In the genomic region with DNA sequence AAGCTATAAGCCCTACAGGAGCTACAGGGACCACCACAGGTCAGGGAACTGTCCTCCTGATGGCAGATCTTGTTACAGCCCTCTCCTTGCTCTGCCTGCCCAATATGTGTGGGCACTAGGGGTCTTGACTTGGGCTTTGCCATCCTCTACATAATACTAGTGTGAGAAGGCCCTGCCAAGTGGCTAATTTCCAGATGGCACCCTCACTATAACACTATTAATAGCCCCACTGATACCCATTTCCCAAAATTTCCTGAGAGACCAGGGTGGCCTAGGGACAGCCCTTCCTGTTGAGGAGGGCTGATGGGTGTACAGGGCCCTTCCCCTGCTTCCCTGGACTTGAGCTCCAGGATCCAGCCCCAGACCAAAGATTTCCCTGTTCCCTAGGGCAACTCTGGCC, we compare ENCODE assay signal across 32 mouse cellular contexts. TPM values are rescaled to one million over a fixed set of nuclear protein-coding genes. Genes with fewer than 3 reads are reported as not detected.
A peak's percentile ranks its signal among the peaks of the same experiment; 100 is the strongest.
DNase-seq lines count a peak whose midpoint lies in the region; ATAC-seq and TF ChIP-seq lines count a peak whose summit lies in the region.
"Had no signal": no experiment of that assay in that cellular context is flagged by ENCODE, and none has a peak within 500 bp of the region (broad histone marks: within the 10 kb centered on the region; RNA-seq: fewer than 3 reads in every experiment).

No protein-coding gene starts in this region.

- H3K9me3 ChIP-seq in megakaryocyte, embryonic 14.5 days = no peaks in the 10 kb centered on the region
- peaks cover 7% of the 10 kb centered on the region for H3K9me3 ChIP-seq in limb, embryonic 13.5 days
- H3K9me3 ChIP-seq: embryonic facial prominence, embryonic 15.5 days; forebrain, embryonic 13.5 days; hindbrain, embryonic 13.5 days; liver, embryonic 12.5 days; midbrain, embryonic 10.5 days; midbrain, embryonic 15.5 days; neural tube, embryonic 15.5 days; stomach, embryonic 15.5 days had no signal

- no peak for TF ChIP-seq CTCF in gastrocnemius, adult 2 months (IDR thresholded peaks at IDR 0.05)

- no peak for ATAC-seq in megakaryocyte, adult 5-6 weeks (ENCODE audit: poor library complexity, severe bottlenecking)
- no peak for ATAC-seq in limb, embryonic 13.5 days (ENCODE audit: low FRiP score, low read depth)
- ATAC-seq: forebrain, embryonic 13.5 days; liver, embryonic 12.5 days; liver, postnatal 0 days; lung, postnatal 0 days; midbrain, embryonic 15.5 days; Patski had no signal

- no peak overlapping the region for H3K27ac ChIP-seq in gastrocnemius, adult 2 months
- no peak overlapping the region for H3K27ac ChIP-seq in limb, embryonic 13.5 days
- H3K27ac ChIP-seq: embryonic facial prominence, embryonic 15.5 days; forebrain, embryonic 13.5 days; hindbrain, embryonic 13.5 days; liver, embryonic 12.5 days; macrophage; midbrain, embryonic 15.5 days; neural tube, embryonic 15.5 days; stomach, embryonic 15.5 days had no signal

- H3K27me3 ChIP-seq in megakaryocyte, embryonic 14.5 days (replicated peaks) = peaks cover 36% of the 10 kb centered on the region
- H3K27me3 ChIP-seq in limb, embryonic 13.5 days = no peaks in the 10 kb centered on the region
- H3K27me3 ChIP-seq: embryonic facial prominence, embryonic 15.5 days; forebrain, embryonic 13.5 days; Patski; stomach, embryonic 15.5 days had no signal

- intact Hi-C loops in gastrocnemius, adult 2 months (cut with DNase I) = no loop called here
- intact Hi-C loops in heart, postnatal 25 days (cut with DNase I) = no loop called here

- peak; percentile 43 for DNase-seq in gastrocnemius, adult 2 months
- no peak for DNase-seq in gastrocnemius, adult 8-10 months (ENCODE audit: low spot score in 2 of 2)
- DNase-seq in heart, adult 9 months (ENCODE audit: low spot score in 2 of 2) = peak; percentile 53 to 71
- DNase-seq in heart, postnatal 25 days (ENCODE audit: low spot score) = no peak
- DNase-seq in layer of hippocampus, postnatal 25 days (ENCODE audit: extremely low spot score in 1 of 2, low spot score in 1 of 2) = no peak
- DNase-seq: adrenal gland, postnatal 10 days; cerebellum, adult 2 months; kidney, adult 11 months; kidney, postnatal 14 days; layer of hippocampus, adult 9-11 months; retina, postnatal 1 day; right cerebral cortex, postnatal 25 days; thymus, adult 18-20 months; thymus, postnatal 25 days had no signal

- peaks cover 77% of the 10 kb centered on the region for H3K4me1 ChIP-seq in megakaryocyte, embryonic 14.5 days
- H3K4me1 ChIP-seq in limb, embryonic 13.5 days = peaks cover 36% of the 10 kb centered on the region

- H3K4me2 ChIP-seq in limb, embryonic 13.5 days (replicated peaks) = peak overlapping the region; percentile 96; the same call in 1 of the 2 replicates
- H3K4me2 ChIP-seq: embryonic facial prominence, embryonic 15.5 days; forebrain, embryonic 13.5 days; hindbrain, embryonic 13.5 days; liver, embryonic 12.5 days; midbrain, embryonic 15.5 days; neural tube, embryonic 15.5 days; stomach, embryonic 15.5 days had no signal

- no peak overlapping the region for H3K9ac ChIP-seq in limb, embryonic 13.5 days
- H3K9ac ChIP-seq: embryonic facial prominence, embryonic 15.5 days; forebrain, embryonic 13.5 days; liver, embryonic 12.5 days; liver, postnatal 0 days; midbrain, embryonic 15.5 days; neural tube, embryonic 15.5 days; stomach, embryonic 15.5 days had no signal

- H3K36me3 ChIP-seq in megakaryocyte, embryonic 14.5 days (replicated peaks; ENCODE audit: low read length) = peaks cover 21% of the 10 kb centered on the region
- peaks cover 32% of the 10 kb centered on the region for H3K36me3 ChIP-seq in limb, embryonic 13.5 days
- H3K36me3 ChIP-seq: hindbrain, embryonic 13.5 days; liver, embryonic 12.5 days; midbrain, embryonic 15.5 days; stomach, embryonic 15.5 days had no signal

- no peak overlapping the region for H3K4me3 ChIP-seq in gastrocnemius, adult 2 months
- H3K4me3 ChIP-seq in megakaryocyte, embryonic 14.5 days (replicated peaks) = peak overlapping the region; percentile 19
- H3K4me3 ChIP-seq in limb, embryonic 13.5 days = no peak overlapping the region
- H3K4me3 ChIP-seq: embryonic facial prominence, embryonic 15.5 days; forebrain, embryonic 13.5 days; hindbrain, embryonic 13.5 days; liver, embryonic 12.5 days; midbrain, embryonic 15.5 days; neural tube, embryonic 15.5 days; stomach, embryonic 15.5 days had no signal

RNA-seq across cellular contexts. Expression of a gene that starts 3.5 kb away (rescaled TPM):
- 1 to 10 TPM in 1 of 2 experiments, under 1 TPM in 1; 0.89 to 2.3 TPM for total RNA-seq in gastrocnemius, adult 2 months (2021)
- total RNA-seq in gastrocnemius, adult 8-10 months (2022) = 1 to 10 TPM; 1.5 to 2.0 (median 1.7) TPM
- 1 to 10 TPM; 8.6 to 9.8 TPM for total RNA-seq in heart, postnatal 25 days (2021)
- polyA plus RNA-seq in megakaryocyte, embryonic 14.5 days (2012; ENCODE audit: insufficient read depth, low replicate concordance) = 11.5 and 23.2 TPM in 2 replicates
- 0.18 TPM in 1 of 2 replicates, not detected in the other for total RNA-seq in megakaryocyte, adult 5-6 weeks (2015)
- 0.04 and 0.07 TPM in 2 replicates for total RNA-seq in megakaryocyte, adult 5-6 weeks (2017)
- polyA plus RNA-seq in limb, embryonic 13.5 days (2015; fragmentation: Nextera tagmentation; extraction: Ambion mirVana) = 13.4 and 13.9 TPM in 2 replicates
- total RNA-seq in layer of hippocampus, postnatal 25 days (2021) = 1 to 10 TPM; 1.8 to 2.6 TPM

RNA-seq across cellular contexts. Expression of a gene that starts 14.2 kb away (rescaled TPM):
- total RNA-seq in gastrocnemius, adult 2 months (2021) = 100 to 1,000 TPM; 265 to 336 TPM
- 100 to 1,000 TPM; 235 to 255 (median 240) TPM for total RNA-seq in gastrocnemius, adult 8-10 months (2022)
- 100 to 1,000 TPM; 555 to 584 TPM for total RNA-seq in heart, postnatal 25 days (2021)
- polyA plus RNA-seq in megakaryocyte, embryonic 14.5 days (2012; ENCODE audit: insufficient read depth, low replicate concordance) = 7.7 and 25.2 TPM in 2 replicates
- total RNA-seq in megakaryocyte, adult 5-6 weeks (2015) = 2.2 and 5.4 TPM in 2 replicates
- total RNA-seq in megakaryocyte, adult 5-6 weeks (2017) = 2.7 and 3.1 TPM in 2 replicates
- polyA plus RNA-seq in limb, embryonic 13.5 days (2015; fragmentation: Nextera tagmentation; extraction: Ambion mirVana) = 22.6 and 23.1 TPM in 2 replicates
- total RNA-seq in layer of hippocampus, postnatal 25 days (2021) = 10 to 100 TPM; 26.7 to 39.3 TPM

RNA-seq across cellular contexts. Expression of a gene that starts 20.3 kb away (rescaled TPM):
- total RNA-seq in gastrocnemius, adult 2 months (2021) = not detected
- total RNA-seq in gastrocnemius, adult 8-10 months (2022) = not detected
- not detected for total RNA-seq in heart, postnatal 25 days (2021)
- polyA plus RNA-seq in megakaryocyte, embryonic 14.5 days (2012; ENCODE audit: insufficient read depth, low replicate concordance) = not detected in 2 replicates
- total RNA-seq in megakaryocyte, adult 5-6 weeks (2015) = 0.05 TPM in 1 of 2 replicates, not detected in the other
- 0.29 TPM in 1 of 2 replicates, not detected in the other for total RNA-seq in megakaryocyte, adult 5-6 weeks (2017)
- 4.2 and 4.3 TPM in 2 replicates for polyA plus RNA-seq in limb, embryonic 13.5 days (2015; fragmentation: Nextera tagmentation; extraction: Ambion mirVana)
- total RNA-seq in layer of hippocampus, postnatal 25 days (2021) = under 1 TPM; 0.42 to 0.49 TPM
- total RNA-seq: gastrocnemius, adult 18-20 months; heart, postnatal 36 days; MEL had no signal
- polyA plus RNA-seq: liver, postnatal 0 days; macrophage had no signal

RNA-seq across cellular contexts. Expression of a gene that starts 21.8 kb away (rescaled TPM):
- total RNA-seq in gastrocnemius, adult 2 months (2021) = 1 to 10 TPM; 2.3 to 3.0 TPM
- total RNA-seq in gastrocnemius, adult 8-10 months (2022) = 1 to 10 TPM; 2.2 to 2.9 (median 2.3) TPM
- total RNA-seq in heart, postnatal 25 days (2021) = 1 to 10 TPM; 5.4 to 5.5 TPM
- polyA plus RNA-seq in megakaryocyte, embryonic 14.5 days (2012; ENCODE audit: insufficient read depth, low replicate concordance) = 28.9 and 35.0 TPM in 2 replicates
- total RNA-seq in megakaryocyte, adult 5-6 weeks (2015) = 1.5 and 1.9 TPM in 2 replicates
- total RNA-seq in megakaryocyte, adult 5-6 weeks (2017) = 6.5 and 6.9 TPM in 2 replicates
- 16.8 and 19.1 TPM in 2 replicates for polyA plus RNA-seq in limb, embryonic 13.5 days (2015; fragmentation: Nextera tagmentation; extraction: Ambion mirVana)
- total RNA-seq in layer of hippocampus, postnatal 25 days (2021) = 10 to 100 TPM; 13.2 to 14.2 TPM

RNA-seq across cellular contexts. Expression of a gene that starts 21.8 kb away (rescaled TPM):
- total RNA-seq in gastrocnemius, adult 2 months (2021) = 10 to 100 TPM; 31.9 to 32.1 TPM
- 10 to 100 TPM; 34.9 to 41.8 (median 39.9) TPM for total RNA-seq in gastrocnemius, adult 8-10 months (2022)
- total RNA-seq in heart, postnatal 25 days (2021) = 10 to 100 TPM; 43.9 to 45.4 TPM
- polyA plus RNA-seq in megakaryocyte, embryonic 14.5 days (2012; ENCODE audit: insufficient read depth, low replicate concordance) = 13.4 and 30.3 TPM in 2 replicates
- 4.1 and 6.2 TPM in 2 replicates for total RNA-seq in megakaryocyte, adult 5-6 weeks (2015)
- 1.0 and 1.3 TPM in 2 replicates for total RNA-seq in megakaryocyte, adult 5-6 weeks (2017)
- polyA plus RNA-seq in limb, embryonic 13.5 days (2015; fragmentation: Nextera tagmentation; extraction: Ambion mirVana) = 16.8 and 17.4 TPM in 2 replicates
- 100 to 1,000 TPM; 151 to 152 TPM for total RNA-seq in layer of hippocampus, postnatal 25 days (2021)

Comparison
In these comparisons a context has a peak if more than half of its experiments do, and no peak if none do; other contexts are left out.
1. DNase-seq: peak in gastrocnemius, adult 2 months (single experiment) and heart, adult 9 months (2 of 2); none in gastrocnemius, adult 8-10 months (0 of 2), heart, postnatal 25 days (single experiment) and layer of hippocampus, postnatal 25 days (0 of 2).
2. RNA of a gene that starts 14.2 kb away (total RNA-seq): 555 to 584 TPM in heart, postnatal 25 days, 265 to 336 TPM in gastrocnemius, adult 2 months, 235 to 255 TPM in gastrocnemius, adult 8-10 months and 26.7 to 39.3 TPM in layer of hippocampus, postnatal 25 days; 2.2 to 5.4 TPM in megakaryocyte, adult 5-6 weeks; every median in the first group is over 4 times any median in the second.